Mouse (Mus musculus) cerebellum, postnatal 25 days (tissue): Measurements from ENCODE around the gene Serpinb2.

Source experiments
- DNase-seq, 2 experiments: peaks; one replicate each; pipeline ENCODE4 v3.0.0; 2021; ENCODE audit warnings: mixed read lengths in 2 of 2

The Serpinb2 gene

DNA sequence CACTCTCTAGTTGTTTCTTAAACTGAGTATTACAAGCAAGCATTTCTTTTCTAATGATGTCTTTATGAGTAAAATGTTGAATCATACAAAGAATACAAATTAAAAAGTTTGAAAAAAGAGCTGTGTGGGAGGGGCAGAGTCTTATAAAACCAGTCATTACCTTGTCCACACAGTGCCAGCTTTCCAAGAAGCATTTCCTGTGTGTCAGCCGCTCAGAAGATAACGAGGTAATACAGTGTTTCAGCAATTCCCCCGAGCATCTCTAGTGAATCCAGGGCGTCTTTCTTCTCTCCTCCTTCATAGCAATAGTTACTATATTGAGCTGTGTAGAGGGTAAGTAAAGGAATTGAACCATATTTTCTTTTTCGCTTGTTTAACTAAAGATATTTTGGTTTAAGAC lies at the start of gene Serpinb2:
Gene Serpinb2, plus strand, starts transcription at position 172 of the 400 bp plus-strand sequence.
- peak in 1 of 2 experiments; percentile 17 for DNase-seq

- DNase-seq, result no peak
These were observed 31.3 kb upstream of the Serpinb2 start for GRCm38 (mm10) chr1:107479909-107480308.

GRCm38 (mm10) chr1:107481452-107481851 lies 29.8 kb upstream of the Serpinb2 start:
- peak; percentile 80 to 84 for DNase-seq

DNA sequence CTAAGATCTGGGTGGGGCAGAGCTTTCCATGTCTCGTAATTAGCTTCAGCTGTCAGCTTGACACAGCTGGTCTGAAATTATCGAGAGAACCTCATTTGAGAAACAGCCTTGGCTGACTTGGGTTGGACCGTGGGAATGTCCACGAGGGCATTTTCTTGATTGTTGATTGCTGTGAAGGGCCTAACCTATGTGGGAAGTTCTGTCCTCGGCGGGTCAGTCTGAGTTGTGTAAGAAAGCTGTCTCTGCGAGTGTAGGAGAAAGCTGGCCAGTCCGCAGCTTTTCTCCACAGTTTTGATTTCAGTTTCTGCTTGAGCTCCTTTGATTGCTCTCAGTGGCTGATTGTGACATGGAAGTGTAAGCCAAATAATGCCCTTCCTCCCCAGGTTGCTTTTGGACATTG lies 21.6 kb upstream of the Serpinb2 start:
- no peak for DNase-seq

GRCm38 (mm10) chr1:107496789-107497188 lies 14.4 kb upstream of the Serpinb2 start:
- no peak for DNase-seq

GRCm38 (mm10) chr1:107502025-107502424 lies 9.2 kb upstream of the Serpinb2 start:
- no peak for DNase-seq

DNA sequence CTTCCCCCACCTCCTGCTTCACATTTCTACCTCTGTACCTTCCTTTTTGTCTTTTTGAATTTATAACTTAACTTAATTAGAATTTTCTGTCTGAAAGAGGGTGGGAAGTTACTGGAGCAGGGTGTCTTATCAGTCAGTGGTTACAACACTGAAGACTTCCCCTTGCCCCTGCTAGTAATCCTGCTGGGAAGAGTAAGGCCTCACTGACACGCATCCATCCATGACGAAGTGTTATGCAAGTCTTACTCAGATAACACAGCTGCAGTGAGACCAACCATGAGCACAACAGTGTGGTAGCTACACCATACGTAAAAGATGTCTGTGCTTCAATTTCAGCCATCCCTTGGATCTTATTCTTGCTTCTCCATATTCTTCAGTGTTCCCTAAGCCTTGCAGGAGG lies 7.9 kb upstream of the Serpinb2 start:
- no peak for DNase-seq

DNA sequence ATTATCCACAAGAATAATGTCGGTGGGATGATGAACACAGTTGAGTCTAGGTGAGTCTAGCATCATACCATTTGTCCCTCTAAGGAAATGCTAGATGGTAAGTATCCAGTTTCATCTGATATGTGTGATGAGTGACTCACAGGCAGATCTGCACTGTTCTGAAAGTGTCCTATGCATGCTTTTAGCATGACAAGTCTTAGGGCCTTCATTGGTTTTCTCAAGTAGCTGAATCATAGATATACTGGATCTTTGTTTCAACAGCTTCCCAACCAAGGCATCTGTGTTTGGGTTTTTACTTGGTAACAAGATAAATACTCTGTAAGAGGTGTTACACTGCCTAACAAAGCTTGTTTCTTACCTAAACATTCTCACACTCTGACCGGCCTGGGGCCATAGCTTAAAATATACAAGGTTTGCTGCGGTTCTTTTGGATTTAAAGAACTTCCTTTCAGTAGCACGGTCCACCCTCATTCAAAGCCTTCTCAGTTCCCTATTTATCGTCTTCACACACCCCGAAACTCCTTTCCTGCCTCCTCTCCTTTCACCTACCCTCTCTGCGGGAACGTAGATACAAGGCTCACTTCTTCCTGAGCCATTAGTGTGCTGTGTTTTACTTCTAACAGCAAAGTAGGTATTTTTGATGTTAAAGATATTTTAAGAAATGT lies 5.2 kb upstream of the Serpinb2 start:
- DNase-seq, result no peak

DNA sequence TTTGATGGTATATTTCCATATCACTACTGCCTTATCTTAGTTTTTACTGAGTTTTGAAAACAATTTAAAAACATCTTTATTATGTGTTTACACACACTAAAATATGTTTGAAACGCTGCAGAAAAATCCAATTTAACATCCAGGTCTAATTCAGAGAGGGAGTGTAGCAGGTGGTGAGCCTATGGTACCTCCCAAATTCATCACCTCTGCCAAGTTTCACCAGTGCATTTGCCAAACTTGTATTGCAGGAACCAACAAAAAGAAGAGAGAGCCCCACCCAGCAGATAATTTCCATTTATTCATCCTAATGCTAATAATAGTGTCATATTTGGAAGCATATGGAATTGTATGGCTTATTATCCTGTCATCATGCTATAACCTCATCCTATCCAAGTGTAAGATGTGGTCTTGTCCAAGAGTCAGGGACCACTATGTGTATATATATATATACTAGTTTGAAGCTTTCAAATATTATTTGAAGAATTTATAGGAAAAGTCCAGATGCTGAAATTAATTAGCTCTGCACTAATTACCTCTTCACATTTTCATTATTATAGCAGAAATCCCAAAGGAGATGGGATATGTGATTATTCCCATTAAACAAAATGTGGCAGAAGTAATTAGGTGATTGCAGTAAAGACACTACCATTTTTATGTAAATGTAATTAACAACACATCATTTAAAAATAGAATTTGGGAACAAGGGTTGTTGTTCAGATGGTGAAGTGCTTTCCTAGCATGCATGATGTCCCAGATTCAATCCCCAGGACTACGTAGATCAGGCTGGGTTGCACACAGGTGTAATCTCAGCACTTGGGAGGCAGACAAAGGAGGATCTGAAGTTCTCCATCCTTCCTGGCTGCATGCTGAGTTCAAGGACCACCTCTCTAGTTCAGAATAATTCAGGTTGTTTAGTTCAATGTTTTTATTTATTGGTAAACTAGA lies 1.2 kb downstream of the Serpinb2 start:
- peak; percentile 31 to 60 for DNase-seq

DNA sequence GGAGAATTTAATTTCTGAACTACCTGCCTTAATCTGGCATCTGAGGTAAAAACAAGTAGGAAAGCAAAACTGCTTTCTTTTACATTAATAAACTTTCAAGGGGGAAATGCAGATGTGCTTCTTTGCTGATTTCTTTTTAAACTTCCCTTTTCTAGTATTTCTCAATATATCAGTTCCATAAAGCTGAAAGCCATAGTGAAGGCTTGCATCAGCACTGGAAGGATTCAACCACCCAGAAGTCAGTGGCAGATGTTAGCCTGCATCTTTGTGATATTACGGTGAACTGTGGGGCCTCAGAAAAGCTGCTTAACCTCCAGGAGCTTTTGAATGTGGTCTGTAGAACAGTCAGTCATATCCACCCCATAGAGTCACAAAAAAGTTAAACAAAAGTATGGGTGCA lies 2.3 kb downstream of the Serpinb2 start:
- DNase-seq, result no peak

DNA sequence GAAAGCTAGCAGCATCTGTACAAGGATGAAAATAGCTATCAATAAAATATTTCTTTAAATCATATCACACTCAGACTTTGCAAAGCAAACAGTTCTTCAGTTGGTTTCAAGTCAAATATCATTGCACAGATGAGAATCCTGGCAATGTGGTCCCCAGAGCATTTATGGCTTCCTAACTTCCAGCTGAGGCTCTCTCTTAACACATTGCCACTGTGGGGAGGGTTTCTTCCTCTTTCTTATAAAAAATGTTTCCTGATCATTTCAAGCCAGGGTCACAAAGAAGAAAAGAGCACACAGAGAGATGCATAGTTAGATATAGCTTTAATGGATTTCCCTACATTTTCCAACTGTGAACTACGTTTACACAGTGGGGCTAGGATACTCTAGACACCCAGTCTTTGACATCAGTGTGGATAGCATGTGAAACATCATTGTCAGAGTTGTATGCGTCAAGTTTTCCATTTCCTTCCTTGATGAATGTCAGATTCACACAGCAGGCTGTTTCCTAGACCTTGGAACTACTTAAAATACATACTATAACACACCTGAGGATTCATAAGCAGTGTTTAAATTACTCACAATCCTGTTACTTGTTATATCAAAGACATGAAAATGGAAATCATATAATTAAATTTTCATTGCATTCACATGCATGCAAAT lies 4.7 kb downstream of the Serpinb2 start:
- no peak for DNase-seq

- DNase-seq, result no peak
These were observed 14.4 kb downstream of the Serpinb2 start for GRCm38 (mm10) chr1:107525592-107525991.

DNA sequence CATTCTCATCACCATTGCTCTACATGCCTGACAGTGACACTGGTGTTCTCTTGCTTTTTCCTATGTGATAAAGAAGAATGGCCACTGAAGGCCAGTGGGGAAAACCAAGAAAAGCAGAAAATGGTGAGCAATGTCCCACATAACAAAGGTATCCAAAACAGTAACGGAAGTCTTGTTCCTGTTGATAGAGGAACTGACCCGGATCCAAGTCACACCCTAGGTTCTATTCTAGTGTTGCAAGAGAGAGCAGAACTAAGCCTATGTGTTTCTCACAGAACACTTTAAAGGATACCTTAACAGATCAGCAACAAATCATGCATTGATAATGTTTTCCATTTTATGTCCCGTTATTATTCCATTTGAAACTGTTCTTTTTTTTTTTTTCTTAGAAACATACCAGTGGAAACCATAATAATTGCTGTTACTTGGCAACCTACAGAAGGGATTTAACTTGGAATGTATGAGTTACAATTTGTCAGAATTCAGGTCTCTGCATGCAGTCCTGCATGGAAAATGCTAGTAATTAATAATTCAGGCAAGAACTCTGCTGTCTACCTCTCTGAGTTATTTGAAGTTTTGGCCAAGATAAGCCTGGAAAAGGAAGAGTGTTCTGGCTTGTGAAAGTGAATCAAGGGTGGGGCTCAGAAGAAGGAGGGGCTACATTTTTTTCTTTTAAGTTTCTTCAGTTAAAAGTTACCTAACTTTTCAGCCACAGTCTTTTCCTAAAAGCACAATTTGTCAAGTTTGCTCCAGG lies 17.3 kb downstream of the Serpinb2 start:
- no peak for DNase-seq

DNA sequence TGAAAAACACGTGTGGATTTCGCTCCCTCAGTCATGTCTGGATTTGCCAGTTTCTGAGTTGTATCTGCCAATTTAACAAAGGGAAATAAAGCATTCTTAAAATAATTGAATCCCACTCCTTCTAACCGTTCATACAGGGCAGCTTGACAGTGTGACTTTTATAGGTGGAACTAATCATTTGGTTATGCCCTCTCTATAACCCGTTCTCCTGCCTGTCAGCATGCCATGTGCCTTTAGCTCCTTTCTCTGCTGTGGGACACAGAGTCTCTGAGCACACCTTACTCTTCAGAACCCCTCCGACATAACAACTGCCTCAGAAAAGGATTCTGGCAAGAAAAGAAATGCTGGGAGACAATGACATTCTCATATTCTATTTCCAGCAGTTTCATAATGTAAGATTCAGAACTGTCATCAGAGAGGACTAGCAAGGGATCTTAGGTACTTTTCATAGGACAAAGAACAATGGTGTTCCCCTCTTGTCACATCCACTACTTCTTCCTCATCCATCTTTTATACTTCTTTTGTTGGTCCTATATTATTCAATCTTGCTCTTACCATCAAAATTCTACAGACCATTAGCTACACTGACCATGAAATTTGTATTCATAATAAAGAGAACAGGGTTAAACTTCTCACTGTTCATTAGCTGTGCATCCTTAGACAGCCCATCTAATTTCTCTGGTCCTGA lies 18.3 kb downstream of the Serpinb2 start:
- no peak for DNase-seq

- DNase-seq, result no peak
These were observed 22.5 kb downstream of the Serpinb2 start for GRCm38 (mm10) chr1:107533736-107534135.

DNA sequence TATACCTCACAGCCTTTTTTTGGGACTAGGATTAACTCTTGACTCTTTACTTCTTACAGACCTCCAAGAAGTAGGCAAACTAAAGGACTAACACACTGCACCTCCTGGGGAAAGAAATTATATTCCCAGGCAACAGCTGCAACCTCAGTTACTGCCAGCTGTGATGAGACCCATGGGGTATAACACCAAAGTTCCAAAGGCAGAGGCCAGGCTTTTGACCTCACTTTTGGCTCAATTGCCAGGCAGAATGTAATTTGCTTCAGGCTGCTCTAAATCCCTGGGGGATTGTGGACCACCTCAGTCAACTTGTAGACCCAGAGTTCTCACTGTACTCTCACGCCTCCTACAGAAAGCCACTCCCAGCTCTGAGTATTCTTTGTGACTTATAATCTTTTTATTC lies 26.2 kb downstream of the Serpinb2 start:
- no peak for DNase-seq

GRCm38 (mm10) chr1:107559494-107559893 lies 48.3 kb downstream of the Serpinb2 start:
- DNase-seq, result no peak

DNA sequence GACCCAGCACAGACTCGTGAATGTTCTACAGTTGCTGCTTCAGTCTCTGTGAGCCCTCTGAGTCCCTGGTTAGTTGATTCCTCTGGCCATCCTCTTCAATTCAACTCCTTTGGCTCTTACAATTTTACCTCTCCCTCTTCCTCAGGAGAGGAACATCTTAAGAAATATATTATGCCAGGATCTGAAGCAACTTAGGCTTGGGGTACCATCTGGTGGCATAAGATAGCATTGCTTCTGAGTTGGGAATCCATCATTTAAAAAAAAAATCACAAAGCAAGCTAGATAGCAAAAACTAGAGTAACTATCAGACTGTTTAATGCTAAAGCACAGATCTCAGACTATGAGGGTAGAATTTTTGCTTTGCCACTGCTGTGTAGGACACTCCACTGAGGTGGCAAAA lies 50.9 kb downstream of the Serpinb2 start:
- no peak for DNase-seq

- DNase-seq, result peak in 1 of 2 experiments; percentile 24
These were observed 54.4 kb downstream of the Serpinb2 start for GRCm38 (mm10) chr1:107565644-107566043.

- no peak for DNase-seq
These were observed 64.9 kb downstream of the Serpinb2 start for GRCm38 (mm10) chr1:107576094-107576493.

- no peak for DNase-seq
These were observed 66.3 kb downstream of the Serpinb2 start for GRCm38 (mm10) chr1:107577514-107577913.

DNA sequence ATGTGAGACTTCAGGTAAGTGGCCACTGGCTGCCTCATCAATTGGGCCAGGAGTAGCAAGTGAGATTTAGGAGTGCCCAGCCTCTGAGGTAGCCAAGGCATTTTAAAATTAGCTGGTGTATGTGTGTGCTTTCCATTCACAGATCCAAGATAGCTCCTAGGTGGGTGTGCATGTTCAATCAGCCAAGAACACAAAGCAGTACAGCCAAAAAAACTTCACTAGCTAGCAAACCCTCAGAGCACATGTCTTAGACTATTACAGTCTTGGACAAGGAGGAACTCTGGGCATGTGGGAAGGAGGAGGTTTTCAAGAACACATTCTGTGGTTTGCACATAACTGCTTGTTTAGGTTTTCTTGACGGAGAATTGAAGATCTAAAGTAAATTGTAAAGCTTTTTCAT lies 70.0 kb downstream of the Serpinb2 start:
- DNase-seq, result no peak
